Mouse (Mus musculus) natural killer cell, adult 2 months (primary cell): ENCODE results near the gene RPS10-NUDT3.

Source experiments
- DNase-seq, 2 experiments: peaks; one replicate each; pipeline ENCODE4 v3.0.0; 2022; ENCODE audit warnings: low spot score in 2 of 2

The RPS10-NUDT3 gene

DNA sequence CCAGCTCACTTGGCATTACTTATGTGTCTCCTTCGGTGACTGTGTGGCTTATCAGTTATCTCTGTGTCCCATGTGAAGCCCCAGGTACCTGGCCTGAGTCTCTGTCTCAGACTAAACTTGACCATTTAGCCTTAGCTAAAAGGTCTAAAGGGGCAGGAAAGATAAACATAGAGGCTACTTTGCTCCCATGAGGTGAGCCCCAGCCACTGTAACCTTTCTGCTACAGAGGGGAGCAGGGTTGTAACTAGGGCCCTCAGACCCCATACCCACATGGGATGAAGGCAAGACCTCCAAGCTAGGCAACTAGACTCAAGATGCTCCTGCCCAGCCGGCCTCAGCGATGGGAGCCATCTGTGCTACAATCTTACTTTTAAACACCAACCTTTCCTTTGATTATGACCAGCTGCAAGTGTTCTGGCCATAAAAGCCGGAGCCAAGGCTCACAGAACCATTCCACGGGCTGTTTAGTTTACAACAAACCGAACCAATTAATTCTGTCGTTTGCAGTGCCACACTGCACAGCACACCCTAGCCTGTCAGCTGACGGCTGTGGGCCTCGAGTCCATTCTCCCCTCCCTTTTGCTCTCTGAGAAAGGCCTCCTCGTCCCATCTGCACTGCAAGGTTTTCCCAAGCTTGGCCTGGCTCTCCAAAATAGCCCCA is 59.8 kb downstream of the RPS10-NUDT3 start:
- DNase-seq, result no peak

- DNase-seq, result no peak
These were observed 60.4 kb downstream of the RPS10-NUDT3 start for GRCm38 (mm10) chr17:27574470-27575115.

DNA sequence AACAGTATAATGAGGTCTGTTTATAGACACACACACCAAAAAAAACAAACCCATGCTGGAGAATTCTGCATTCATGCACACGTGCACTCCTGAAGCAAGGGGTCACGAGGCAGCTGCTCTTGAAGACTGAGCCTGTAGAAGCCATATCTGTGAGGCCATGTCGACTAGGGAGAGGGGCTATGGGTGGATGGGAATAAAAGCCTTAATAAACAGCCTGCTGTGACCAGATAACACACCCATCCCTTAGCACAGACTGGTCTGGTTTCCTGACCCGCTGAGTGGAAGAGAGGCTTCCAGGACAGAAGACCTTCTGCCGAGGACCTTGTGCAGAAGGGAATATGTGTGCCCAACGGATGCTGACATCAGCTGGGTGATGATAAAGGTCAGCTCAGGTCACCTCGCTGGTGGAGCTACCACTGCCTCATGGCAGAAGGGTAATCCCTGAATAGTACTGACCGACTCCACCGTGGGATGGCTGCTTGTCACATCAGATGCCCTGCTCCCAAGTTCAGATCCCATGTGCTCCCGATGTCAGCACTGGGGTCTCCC is 61.2 kb downstream of the RPS10-NUDT3 start:
- no peak for DNase-seq

DNA sequence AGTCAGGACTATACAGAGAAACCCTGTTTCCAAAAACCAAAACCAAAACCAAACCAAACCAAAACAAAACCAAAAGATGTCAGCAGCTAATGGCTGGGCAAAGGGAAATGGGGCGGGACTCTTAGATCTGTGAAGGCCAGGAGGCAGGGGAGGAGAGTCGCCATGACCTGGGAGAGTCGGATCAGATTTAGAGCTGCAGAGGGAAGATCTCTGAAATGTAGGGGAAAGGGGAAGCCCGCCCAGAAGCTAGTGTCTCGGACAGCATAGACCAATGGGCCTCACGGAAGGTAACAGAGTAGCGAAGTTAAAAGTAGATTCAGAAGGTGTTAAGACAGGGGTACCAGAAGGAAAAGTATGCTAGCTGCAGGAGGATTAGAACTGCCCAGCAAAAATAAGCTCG is 63.7 kb downstream of the RPS10-NUDT3 start:
- no peak for DNase-seq

DNA sequence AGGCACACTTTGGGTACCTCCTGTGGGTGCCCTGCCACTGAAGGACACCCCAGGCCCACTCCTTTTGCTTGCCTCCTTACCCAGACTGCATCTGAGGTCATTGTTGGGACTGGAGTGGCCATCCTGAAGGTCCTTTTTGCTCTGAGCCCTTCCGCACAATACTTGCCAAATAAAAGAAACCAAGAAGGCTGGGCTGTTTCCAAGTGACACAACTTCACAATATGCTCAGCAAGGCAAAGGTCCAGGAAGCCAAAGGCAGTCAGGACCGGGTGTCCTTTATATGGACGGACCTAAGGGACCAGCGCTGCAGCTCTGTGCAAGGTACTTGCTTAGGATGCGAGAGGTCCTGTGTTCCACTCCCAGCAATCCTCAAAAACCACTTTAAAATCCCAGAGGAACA is 66.8 kb downstream of the RPS10-NUDT3 start:
- DNase-seq, result no peak

- DNase-seq, result no peak
These were observed 69.1 kb downstream of the RPS10-NUDT3 start for GRCm38 (mm10) chr17:27565942-27566267.

GRCm38 (mm10) chr17:27565163-27565941 is 69.7 kb downstream of the RPS10-NUDT3 start, which contains the start of gene AI413582:
TSS of gene AI413582 (minus strand) at chr17:27565756.
- peak; percentile 93 to 94 for DNase-seq

DNA sequence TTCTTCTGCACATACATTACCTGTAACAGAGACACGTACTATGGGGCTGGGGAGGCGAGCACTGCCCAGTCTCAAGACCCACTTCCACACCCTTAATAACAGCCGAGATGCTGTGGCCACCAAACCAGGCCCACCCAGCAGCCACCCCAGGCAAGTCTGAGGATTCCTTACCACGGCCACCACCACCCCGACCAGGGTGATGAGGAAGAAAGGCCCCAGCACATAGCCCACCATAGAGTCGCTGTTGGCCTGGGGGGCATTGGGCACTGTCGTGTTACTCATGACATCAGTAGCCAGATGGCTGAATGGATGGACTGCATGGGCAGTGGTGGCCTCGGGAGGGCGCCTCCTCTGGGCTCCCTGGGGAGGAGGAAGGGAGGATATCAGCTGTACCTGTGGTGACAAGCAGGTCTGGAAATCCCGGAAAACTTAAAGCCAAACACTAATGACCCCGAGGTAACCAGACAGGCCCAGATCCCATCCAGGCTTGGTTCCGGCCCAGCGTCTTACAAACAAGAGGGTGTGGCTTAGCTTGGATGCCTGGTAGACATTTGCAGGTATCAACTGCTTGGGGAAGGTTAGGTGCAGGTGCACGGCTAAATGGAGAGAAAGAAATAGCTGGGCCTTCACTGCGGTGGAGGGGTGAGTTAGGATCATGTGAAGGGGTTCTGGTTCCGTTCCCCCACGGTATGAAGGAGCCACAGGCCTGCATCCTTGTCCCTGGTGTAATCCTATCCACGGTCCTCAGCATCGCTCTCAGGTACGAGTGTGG is 70.4 kb downstream of the RPS10-NUDT3 start:
- peak in 1 of 2 experiments; percentile 31 for DNase-seq

- no peak for DNase-seq
These were observed 71.2 kb downstream of the RPS10-NUDT3 start for GRCm38 (mm10) chr17:27563771-27564244.

- DNase-seq, result no peak
These were observed 73.1 kb downstream of the RPS10-NUDT3 start for GRCm38 (mm10) chr17:27561809-27562526.

DNA sequence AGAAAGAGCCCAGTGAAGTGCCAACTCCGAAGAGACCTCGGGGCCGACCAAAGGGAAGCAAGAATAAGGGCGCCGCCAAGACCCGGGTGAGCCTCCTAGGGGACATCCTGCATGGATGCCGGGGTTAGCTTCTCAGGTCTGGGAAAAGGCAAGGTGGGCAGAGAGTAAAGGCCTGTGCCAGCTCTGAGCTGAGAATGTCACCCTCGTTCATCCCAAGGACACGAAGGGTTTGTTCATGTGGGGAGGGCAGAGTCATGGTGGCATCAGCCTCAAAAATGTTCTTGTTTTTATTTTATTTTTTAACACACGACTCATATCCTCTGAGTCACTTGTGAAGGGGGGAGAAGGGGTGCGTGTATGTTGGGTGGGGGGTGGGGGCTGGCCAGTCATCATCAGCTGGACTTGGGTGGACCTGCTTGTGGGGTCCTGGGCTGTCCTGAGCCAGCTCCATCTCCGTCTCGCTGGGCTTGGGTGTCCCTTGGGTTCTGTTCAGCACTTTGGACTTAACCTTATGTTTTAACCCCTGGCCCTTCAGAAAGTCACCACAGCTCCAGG is 74.0 kb downstream of the RPS10-NUDT3 start:
- no peak for DNase-seq

GRCm38 (mm10) chr17:27559596-27559995 is 75.4 kb downstream of the RPS10-NUDT3 start:
- DNase-seq, result no peak

DNA sequence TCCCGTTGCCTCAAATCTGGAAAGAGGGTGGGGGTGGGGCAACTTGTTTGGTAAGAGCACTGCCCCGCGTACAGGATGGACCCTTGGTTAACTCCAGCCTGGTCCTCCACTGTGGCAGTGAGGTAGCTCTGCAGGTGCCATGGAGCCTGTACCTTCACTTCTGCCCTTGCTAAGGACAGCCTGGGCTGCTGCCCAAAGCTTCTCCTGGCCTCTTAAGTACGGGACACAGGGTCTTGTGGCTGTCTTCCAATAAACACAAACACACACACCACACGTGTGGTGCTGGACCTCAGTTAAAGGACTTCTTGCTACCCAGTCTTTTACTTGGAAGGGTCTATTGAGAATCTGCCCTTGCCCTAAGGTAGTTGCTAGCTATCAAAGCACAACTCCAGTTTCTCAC is 76.2 kb downstream of the RPS10-NUDT3 start:
- no peak for DNase-seq

DNA sequence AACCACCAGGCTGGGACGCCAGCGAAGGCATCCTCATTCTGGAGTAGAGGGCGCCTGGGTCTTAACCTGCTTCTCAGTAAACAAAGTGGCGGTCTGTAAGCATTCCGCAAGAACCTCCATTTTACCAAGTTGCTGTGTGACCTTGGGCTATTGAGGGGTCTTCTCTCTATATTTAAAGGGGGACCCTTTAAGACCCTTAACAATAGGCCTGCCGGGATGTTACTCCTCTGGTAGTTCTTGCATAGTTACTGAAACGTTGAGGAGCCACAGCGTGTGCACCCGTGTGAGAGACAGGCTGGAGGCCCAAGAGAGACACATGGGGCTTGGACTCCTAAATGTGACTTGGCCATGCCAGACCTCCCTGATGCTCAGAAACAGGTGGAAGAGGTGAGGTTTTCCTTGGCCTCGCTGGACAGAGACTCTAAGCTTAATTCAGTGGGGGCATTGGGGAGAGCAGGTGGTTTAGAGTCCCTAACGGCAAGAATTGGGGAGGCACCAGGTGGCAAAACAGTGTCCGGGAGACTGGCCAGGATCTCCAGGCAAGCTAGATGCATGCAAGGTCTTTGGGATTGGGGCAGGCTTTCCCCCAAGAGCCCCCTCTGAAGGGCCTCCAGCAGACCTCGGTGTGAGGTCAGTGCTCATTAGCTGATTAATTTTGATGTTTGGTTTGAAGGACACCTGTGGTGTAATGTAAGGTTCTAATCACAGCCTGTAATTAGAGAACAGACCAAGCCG is 76.9 kb downstream of the RPS10-NUDT3 start:
- DNase-seq, result no peak

- peak; percentile 51 to 65 for DNase-seq
These were observed 77.7 kb downstream of the RPS10-NUDT3 start for GRCm38 (mm10) chr17:27557181-27557926.

DNA sequence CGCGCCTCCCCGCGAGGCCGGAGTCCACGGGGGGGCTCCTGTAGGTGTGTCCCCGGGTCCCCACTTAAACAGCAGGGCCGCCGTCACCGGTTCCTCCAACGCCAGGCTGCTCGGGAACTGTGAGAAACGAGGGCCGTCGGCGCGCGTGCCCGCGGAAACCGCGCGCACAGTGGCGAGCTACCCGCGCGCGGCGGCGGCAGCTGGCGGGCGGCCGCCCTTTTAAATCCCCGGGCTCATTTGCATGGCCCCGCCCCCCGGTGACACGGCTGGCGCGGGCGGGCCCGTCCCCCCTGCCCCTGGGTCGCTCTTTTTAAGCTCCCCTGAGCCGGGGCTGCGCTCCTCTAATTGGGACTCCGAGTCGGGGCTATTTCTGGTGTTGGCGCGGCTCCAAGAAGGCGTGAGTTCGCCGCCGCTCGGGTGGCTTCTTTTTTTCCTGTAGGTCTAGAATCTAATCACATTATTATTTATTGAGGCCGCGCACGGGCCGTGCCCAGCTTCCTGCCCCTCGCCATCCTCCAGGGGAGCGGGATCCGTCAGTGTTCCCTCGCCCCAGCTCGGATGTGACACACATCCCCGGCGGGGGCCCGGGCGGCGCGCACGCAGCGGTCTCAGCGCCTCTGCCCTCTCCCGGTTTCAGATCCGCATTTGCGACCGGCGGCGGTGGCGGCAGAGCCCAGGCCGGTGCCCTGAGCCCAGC is 78.6 kb downstream of the RPS10-NUDT3 start, which contains the start of gene Hmga1:
TSS of gene Hmga1 (plus strand) at position 183 of the 697 bp plus-strand sequence.
- DNase-seq, result peak; percentile 80 to 91

- peak; percentile 87 to 91 for DNase-seq
These were observed 79.4 kb downstream of the RPS10-NUDT3 start for GRCm38 (mm10) chr17:27555512-27556172.

- DNase-seq, result peak; percentile 73
These were observed 79.9 kb downstream of the RPS10-NUDT3 start for GRCm38 (mm10) chr17:27555075-27555511.
